Mouse (Mus musculus): ENCODE data around the gene Slc7a8. TPM values are rescaled to one million over a fixed set of nuclear protein-coding genes. Genes with fewer than 3 reads are reported as not detected.

Slc7a8 gene
- total and polyA plus RNA-seq, 2 experiments from 2014 or later = 13.3 to 14.5 TPM

GRCm38 (mm10) chr14:54782971-54783370 lies 1.2 kb upstream of the Slc7a8 start:
- Histone ChIP-seq H3K36me3 (ENCODE audit: insufficient read depth) (no peaks in the 10 kb centered on the region), H3K27me3 (ENCODE audit: insufficient read depth, low read length) (no peaks in the 10 kb centered on the region), H3K9ac (no peak overlapping the region), H3K4me3 (ENCODE audit: low read depth, low read length) (no peak overlapping the region), H3K4me2 (ENCODE audit: low read depth) (no peak overlapping the region), H3K4me1 (ENCODE audit: insufficient read depth) (no peaks in the 10 kb centered on the region; the same call in 1 of the 2 replicates), H3K9me3 (ENCODE audit: low read length) (no peaks in the 10 kb centered on the region), H3K27ac (ENCODE audit: low read depth, low read length) (no peak overlapping the region)
- ATAC-seq (no peak), DNase-seq (no peak)
- no peak for TF ChIP-seq CTCF (IDR thresholded peaks at IDR 0.05; ENCODE audit: low read depth)
- 88% methylated on average over 6 of the region's 6 CpGs for WGBS

- H3K4me1 ChIP-seq (ENCODE audit: insufficient read depth) = no peaks in the 10 kb centered on the region; the same call in 1 of the 2 replicates
- H3K27ac ChIP-seq (ENCODE audit: low read depth, low read length) = peak overlapping the region; percentile 83
These were observed 723 bp downstream of the Slc7a8 start for GRCm38 (mm10) chr14:54780836-54781609.

GRCm38 (mm10) chr14:54780084-54780483 lies 1.7 kb downstream of the Slc7a8 start:
- H3K9ac ChIP-seq = peak overlapping the region; percentile 74
- DNase-seq (no peak), ATAC-seq (no peak)
- peak overlapping the region; percentile 81 for H3K4me2 ChIP-seq (ENCODE audit: low read depth)
- H3K27ac ChIP-seq (ENCODE audit: low read depth, low read length) = peak overlapping the region; percentile 83; the same call in 1 of the 2 replicates
- H3K4me1 ChIP-seq (ENCODE audit: insufficient read depth) = no peaks in the 10 kb centered on the region; the same call in 1 of the 2 replicates
- peak overlapping the region; percentile 63 for H3K4me3 ChIP-seq (ENCODE audit: low read depth, low read length)
- WGBS = 77% methylated on average over 9 of the region's 9 CpGs
- no peaks in the 10 kb centered on the region for H3K27me3 ChIP-seq (ENCODE audit: insufficient read depth, low read length)
- no peaks in the 10 kb centered on the region for H3K9me3 ChIP-seq (ENCODE audit: low read length)
- no peaks in the 10 kb centered on the region for H3K36me3 ChIP-seq (ENCODE audit: insufficient read depth)
- no peak for TF ChIP-seq CTCF (IDR thresholded peaks at IDR 0.05; ENCODE audit: low read depth)

More at GRCm38 (mm10) chr14:54780836-54781609, 723 bp downstream of the Slc7a8 start:
- DNase-seq (peak; percentile 49), ATAC-seq (peak; percentile 72)
- no peaks in the 10 kb centered on the region for H3K36me3 ChIP-seq (ENCODE audit: insufficient read depth)
- peak overlapping the region; percentile 63 for H3K4me3 ChIP-seq (ENCODE audit: low read depth, low read length)
- WGBS = 2% methylated on average over 35 of the region's 35 CpGs
- peak overlapping the region; percentile 81 for H3K4me2 ChIP-seq (ENCODE audit: low read depth)
- H3K27me3 ChIP-seq (ENCODE audit: insufficient read depth, low read length) = no peaks in the 10 kb centered on the region
- no peak for TF ChIP-seq CTCF (IDR thresholded peaks at IDR 0.05; ENCODE audit: low read depth)
- peak overlapping the region; percentile 74 for H3K9ac ChIP-seq
- H3K9me3 ChIP-seq (ENCODE audit: low read length) = no peaks in the 10 kb centered on the region

- 87% methylated on average over 4 of the region's 4 CpGs for WGBS
- DNase-seq (no peak), ATAC-seq (no peak)
- no peaks in the 10 kb centered on the region for H3K27me3 ChIP-seq (ENCODE audit: insufficient read depth, low read length)
- TF ChIP-seq CTCF (IDR thresholded peaks at IDR 0.05; ENCODE audit: low read depth) = no peak
- H3K9me3 ChIP-seq (ENCODE audit: low read length) = no peaks in the 10 kb centered on the region
- peaks cover 9% of the 10 kb centered on the region for H3K4me1 ChIP-seq (ENCODE audit: insufficient read depth)
- H3K4me2 ChIP-seq (ENCODE audit: low read depth) = no peak overlapping the region
- H3K27ac ChIP-seq (ENCODE audit: low read depth, low read length) = no peak overlapping the region
- no peak overlapping the region for H3K9ac ChIP-seq
- H3K4me3 ChIP-seq (ENCODE audit: low read depth, low read length) = no peak overlapping the region
- no peaks in the 10 kb centered on the region for H3K36me3 ChIP-seq (ENCODE audit: insufficient read depth)
These were observed 3.9 kb downstream of the Slc7a8 start for GRCm38 (mm10) chr14:54777893-54778292.

GRCm38 (mm10) chr14:54776768-54777167 lies 5.0 kb downstream of the Slc7a8 start:
- no peaks in the 10 kb centered on the region for H3K36me3 ChIP-seq (ENCODE audit: insufficient read depth)
- WGBS = 85% methylated on average over 5 of the region's 5 CpGs
- no peak for TF ChIP-seq CTCF (IDR thresholded peaks at IDR 0.05; ENCODE audit: low read depth)
- no peak overlapping the region for H3K9ac ChIP-seq
- ATAC-seq (no peak), DNase-seq (no peak)
- H3K4me1 ChIP-seq (ENCODE audit: insufficient read depth) = peaks cover 11% of the 10 kb centered on the region
- H3K4me2 ChIP-seq (ENCODE audit: low read depth) = no peak overlapping the region
- H3K4me3 ChIP-seq (ENCODE audit: low read depth, low read length) = no peak overlapping the region
- no peaks in the 10 kb centered on the region for H3K9me3 ChIP-seq (ENCODE audit: low read length)
- no peaks in the 10 kb centered on the region for H3K27me3 ChIP-seq (ENCODE audit: insufficient read depth, low read length)
- no peak overlapping the region for H3K27ac ChIP-seq (ENCODE audit: low read depth, low read length)

- Histone ChIP-seq H3K4me1 (ENCODE audit: insufficient read depth) (peaks cover 11% of the 10 kb centered on the region), H3K36me3 (ENCODE audit: insufficient read depth) (no peaks in the 10 kb centered on the region), H3K9ac (no peak overlapping the region), H3K27ac (ENCODE audit: low read depth, low read length) (no peak overlapping the region; the same call in 1 of the 2 replicates), H3K9me3 (ENCODE audit: low read length) (no peaks in the 10 kb centered on the region), H3K4me2 (ENCODE audit: low read depth) (no peak overlapping the region), H3K4me3 (ENCODE audit: low read depth, low read length) (no peak overlapping the region), H3K27me3 (ENCODE audit: insufficient read depth, low read length) (no peaks in the 10 kb centered on the region)
- TF ChIP-seq CTCF (IDR thresholded peaks at IDR 0.05; ENCODE audit: low read depth) = no peak
- no peak for ATAC-seq
- 71% methylated on average over 7 of the region's 7 CpGs for WGBS
- DNase-seq = no peak
These were observed 6.2 kb downstream of the Slc7a8 start for GRCm38 (mm10) chr14:54775534-54776041.

- ATAC-seq (peak; percentile 94), DNase-seq (peak; percentile 84)
- Histone ChIP-seq H3K9ac (peak overlapping the region; percentile 31; the same call in 1 of the 2 replicates), H3K4me1 (ENCODE audit: insufficient read depth) (peaks cover 11% of the 10 kb centered on the region; the same call in 1 of the 2 replicates), H3K27me3 (ENCODE audit: insufficient read depth, low read length) (no peaks in the 10 kb centered on the region), H3K27ac (ENCODE audit: low read depth, low read length) (peak overlapping the region; percentile 90), H3K4me3 (ENCODE audit: low read depth, low read length) (no peak overlapping the region), H3K36me3 (ENCODE audit: insufficient read depth) (no peaks in the 10 kb centered on the region), H3K9me3 (ENCODE audit: low read length) (no peaks in the 10 kb centered on the region), H3K4me2 (ENCODE audit: low read depth) (peak overlapping the region; percentile 39)
- TF ChIP-seq CTCF (IDR thresholded peaks at IDR 0.05; ENCODE audit: low read depth) = no peak
- 49% methylated on average over 20 of the region's 20 CpGs for WGBS
These were observed 9.4 kb downstream of the Slc7a8 start for GRCm38 (mm10) chr14:54772333-54772856.

Data from forebrain, postnatal 0 days (tissue).